Mouse (Mus musculus): ENCODE measurements around the gene Tspan10. TPM values are rescaled to one million over a fixed set of nuclear protein-coding genes. Genes with fewer than 3 reads are reported as not detected.
A peak's percentile ranks its signal among the peaks of the same experiment; 100 is the strongest.

The Tspan10 gene
- polyA plus RNA-seq, 1 experiment from 2014 or later: not detected

DNA sequence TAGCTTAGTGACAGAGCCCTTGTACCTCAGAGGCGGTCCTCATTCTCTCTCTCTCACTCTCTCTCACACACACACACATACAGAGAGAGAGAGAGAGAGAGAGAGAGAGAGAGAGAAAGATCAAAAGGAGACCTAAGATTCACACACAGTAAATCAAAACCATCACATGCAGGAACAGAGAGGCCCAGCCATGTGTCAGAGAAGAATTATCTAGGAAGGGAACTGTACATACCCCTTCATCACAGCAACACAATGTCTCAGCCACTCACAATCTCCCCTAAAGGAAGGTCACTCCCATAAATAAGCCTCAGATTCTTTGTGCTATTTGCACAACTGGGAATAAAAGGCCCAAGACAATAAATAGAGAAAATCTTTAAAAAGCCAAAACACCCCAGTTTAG lies 23.9 kb upstream of the Tspan10 start:
- Histone ChIP-seq H3K27me3 (ENCODE audit: control insufficient read depth, insufficient read depth, low read length) (no peaks in the 10 kb centered on the region), H3K4me2 (ENCODE audit: low read depth, severe bottlenecking) (no peak overlapping the region), H3K27ac (replicated peaks; ENCODE audit: low read depth, low read length) (no peak overlapping the region), H3K9ac (ENCODE audit: low read length) (no peak overlapping the region), H3K36me3 (ENCODE audit: control insufficient read depth, insufficient read depth, low read length) (peaks cover 23% of the 10 kb centered on the region), H3K9me3 (ENCODE audit: control insufficient read depth, low read length) (no peaks in the 10 kb centered on the region), H3K4me3 (ENCODE audit: low read depth, low read length) (no peak overlapping the region), H3K4me1 (ENCODE audit: control insufficient read depth, insufficient read depth, low read length) (no peaks in the 10 kb centered on the region)
- 82% methylated on average over 1 of the region's 1 CpGs for WGBS
- DNase-seq (ENCODE audit: low spot score): no peak
- no peak for ATAC-seq (ENCODE audit: insufficient number of reproducible peaks, low FRiP score, low TSS enrichment, low read depth)

DNA sequence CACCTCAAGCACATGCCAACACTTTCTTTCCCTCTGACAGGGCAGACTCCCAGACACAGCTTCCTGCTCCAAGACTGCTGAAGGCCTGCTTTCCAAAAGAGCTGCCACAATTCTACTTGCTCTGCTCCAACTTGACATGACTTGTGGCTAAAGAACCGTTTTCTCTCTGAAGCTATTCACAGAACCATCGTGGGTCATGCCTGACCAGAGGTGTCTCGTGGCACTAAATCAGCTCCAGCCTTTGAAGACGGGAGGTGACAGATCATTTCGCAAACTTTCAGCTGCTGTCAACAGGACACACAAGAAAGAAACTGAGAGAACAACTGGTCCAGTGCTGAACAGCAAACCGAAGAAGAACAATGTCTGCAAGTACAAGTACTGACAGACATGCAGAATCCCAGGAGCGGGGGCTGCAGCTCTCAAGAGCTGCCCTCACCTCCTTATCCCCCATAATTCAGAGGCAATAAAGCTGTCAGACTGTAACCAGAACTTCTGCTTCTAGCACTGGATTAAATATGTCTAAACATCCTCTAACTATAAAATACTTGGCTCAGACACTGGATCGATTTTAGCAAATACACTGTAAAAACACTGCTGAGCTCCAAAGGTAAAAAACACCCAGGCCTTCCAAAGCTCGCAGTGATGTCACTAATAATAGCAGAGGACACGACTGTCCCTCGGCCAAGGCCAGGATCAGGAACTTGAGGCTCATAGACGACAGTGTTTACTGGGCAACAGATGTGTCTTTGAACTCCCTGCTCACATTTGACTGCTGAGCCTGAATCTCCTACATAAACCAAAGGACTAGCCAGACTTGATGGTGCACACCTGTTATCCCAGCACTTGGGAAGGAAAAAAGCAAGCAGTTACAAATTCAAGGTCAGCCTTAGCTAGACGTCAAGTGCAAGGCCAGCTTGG lies 19.5 kb upstream of the Tspan10 start:
- peaks cover 25% of the 10 kb centered on the region for H3K36me3 ChIP-seq (ENCODE audit: control insufficient read depth, insufficient read depth, low read length)
- no peak for ATAC-seq (ENCODE audit: insufficient number of reproducible peaks, low FRiP score, low TSS enrichment, low read depth)

DNA sequence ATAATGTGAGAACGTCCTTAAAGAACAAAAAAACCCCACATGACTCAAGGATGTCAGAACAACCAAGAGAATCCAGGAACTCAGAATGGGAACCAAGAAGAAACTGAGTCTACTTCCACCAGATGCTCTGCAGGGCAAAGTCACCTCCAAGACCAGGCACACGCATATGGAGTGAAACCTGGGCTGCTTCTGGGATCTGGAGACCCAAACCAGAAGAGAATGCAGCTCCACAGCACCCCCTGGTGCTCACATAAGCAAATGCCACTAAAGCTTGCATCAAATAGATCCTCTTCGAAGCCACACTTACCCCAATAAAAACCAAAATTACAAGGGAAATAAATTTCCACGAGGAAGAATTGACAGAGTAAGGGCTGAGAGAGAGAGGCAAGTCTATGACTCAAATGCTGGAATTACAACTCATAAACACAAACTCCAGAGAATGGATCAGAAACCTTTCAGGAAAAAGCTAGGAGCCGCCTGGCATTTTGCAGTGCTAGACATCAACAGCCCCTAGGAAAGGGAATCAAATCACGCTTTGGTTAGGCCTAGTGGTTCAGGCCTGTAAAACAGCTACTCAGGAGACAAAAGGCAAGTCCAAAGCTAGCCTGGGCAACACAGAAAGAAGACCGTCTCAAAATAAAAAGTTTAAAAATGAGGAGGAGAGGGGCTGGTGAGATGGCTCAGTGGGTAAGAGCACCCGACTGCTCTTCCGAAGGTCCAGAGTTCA lies 18.7 kb upstream of the Tspan10 start:
- no peak overlapping the region for H3K9ac ChIP-seq (ENCODE audit: low read length)
- no peaks in the 10 kb centered on the region for H3K9me3 ChIP-seq (ENCODE audit: control insufficient read depth, low read length)
- no peak overlapping the region for H3K4me2 ChIP-seq (ENCODE audit: low read depth, severe bottlenecking)
- no peak overlapping the region for H3K27ac ChIP-seq (replicated peaks; ENCODE audit: low read depth, low read length)
- H3K27me3 ChIP-seq (ENCODE audit: control insufficient read depth, insufficient read depth, low read length): no peaks in the 10 kb centered on the region
- peak; percentile 85 for DNase-seq (ENCODE audit: low spot score)
- ATAC-seq (ENCODE audit: insufficient number of reproducible peaks, low FRiP score, low TSS enrichment, low read depth): no peak
- no peak overlapping the region for H3K4me3 ChIP-seq (ENCODE audit: low read depth, low read length)
- WGBS: 66% methylated on average over 9 of the region's 9 CpGs
- no peaks in the 10 kb centered on the region for H3K4me1 ChIP-seq (ENCODE audit: control insufficient read depth, insufficient read depth, low read length)
- peaks cover 21% of the 10 kb centered on the region for H3K36me3 ChIP-seq (ENCODE audit: control insufficient read depth, insufficient read depth, low read length)

More for the DNA sequence above, 19.5 kb upstream of the Tspan10 start:
- 52% methylated on average over 13 of the region's 13 CpGs for whole genome bisulfite sequencing
- Histone ChIP-seq H3K9me3 (ENCODE audit: control insufficient read depth, low read length) (no peaks in the 10 kb centered on the region), H3K4me3 (ENCODE audit: low read depth, low read length) (no peak overlapping the region), H3K9ac (ENCODE audit: low read length) (no peak overlapping the region), H3K4me1 (ENCODE audit: control insufficient read depth, insufficient read depth, low read length) (no peaks in the 10 kb centered on the region), H3K27me3 (ENCODE audit: control insufficient read depth, insufficient read depth, low read length) (no peaks in the 10 kb centered on the region), H3K27ac (replicated peaks; ENCODE audit: low read depth, low read length) (no peak overlapping the region), H3K4me2 (ENCODE audit: low read depth, severe bottlenecking) (0 out of 2 replicates have a peak overlapping the region, but pooled peaks have one; percentile 2)
- DNase-seq (ENCODE audit: low spot score): peak; percentile 24

DNA sequence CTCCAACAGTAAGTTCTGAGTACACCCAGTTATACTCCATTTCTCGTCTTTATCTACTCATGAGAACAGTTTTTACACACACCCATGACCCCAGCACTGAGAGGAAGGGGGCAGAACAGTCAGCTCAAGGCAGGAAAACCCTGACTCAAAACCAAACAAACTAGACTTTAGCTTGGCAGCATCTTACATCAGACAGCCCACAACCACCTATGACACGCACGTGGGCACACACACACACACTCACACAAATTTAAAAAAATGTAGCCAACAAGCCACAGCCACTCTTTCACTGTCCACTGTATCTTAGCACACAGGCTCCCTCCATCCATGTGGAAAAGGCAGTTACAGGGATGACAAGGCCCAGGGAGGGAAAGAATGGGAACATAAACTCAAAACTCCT lies 15.7 kb upstream of the Tspan10 start:
- Histone ChIP-seq H3K9ac (ENCODE audit: low read length) (no peak overlapping the region), H3K36me3 (ENCODE audit: control insufficient read depth, insufficient read depth, low read length) (peaks cover 16% of the 10 kb centered on the region), H3K27me3 (ENCODE audit: control insufficient read depth, insufficient read depth, low read length) (no peaks in the 10 kb centered on the region), H3K4me2 (ENCODE audit: low read depth, severe bottlenecking) (no peak overlapping the region), H3K27ac (replicated peaks; ENCODE audit: low read depth, low read length) (no peak overlapping the region), H3K9me3 (ENCODE audit: control insufficient read depth, low read length) (no peaks in the 10 kb centered on the region), H3K4me3 (ENCODE audit: low read depth, low read length) (no peak overlapping the region), H3K4me1 (ENCODE audit: control insufficient read depth, insufficient read depth, low read length) (no peaks in the 10 kb centered on the region)
- no peak for DNase-seq (ENCODE audit: low spot score)
- ATAC-seq (ENCODE audit: insufficient number of reproducible peaks, low FRiP score, low TSS enrichment, low read depth): no peak
- 88% methylated on average over 3 of the region's 3 CpGs for WGBS

DNA sequence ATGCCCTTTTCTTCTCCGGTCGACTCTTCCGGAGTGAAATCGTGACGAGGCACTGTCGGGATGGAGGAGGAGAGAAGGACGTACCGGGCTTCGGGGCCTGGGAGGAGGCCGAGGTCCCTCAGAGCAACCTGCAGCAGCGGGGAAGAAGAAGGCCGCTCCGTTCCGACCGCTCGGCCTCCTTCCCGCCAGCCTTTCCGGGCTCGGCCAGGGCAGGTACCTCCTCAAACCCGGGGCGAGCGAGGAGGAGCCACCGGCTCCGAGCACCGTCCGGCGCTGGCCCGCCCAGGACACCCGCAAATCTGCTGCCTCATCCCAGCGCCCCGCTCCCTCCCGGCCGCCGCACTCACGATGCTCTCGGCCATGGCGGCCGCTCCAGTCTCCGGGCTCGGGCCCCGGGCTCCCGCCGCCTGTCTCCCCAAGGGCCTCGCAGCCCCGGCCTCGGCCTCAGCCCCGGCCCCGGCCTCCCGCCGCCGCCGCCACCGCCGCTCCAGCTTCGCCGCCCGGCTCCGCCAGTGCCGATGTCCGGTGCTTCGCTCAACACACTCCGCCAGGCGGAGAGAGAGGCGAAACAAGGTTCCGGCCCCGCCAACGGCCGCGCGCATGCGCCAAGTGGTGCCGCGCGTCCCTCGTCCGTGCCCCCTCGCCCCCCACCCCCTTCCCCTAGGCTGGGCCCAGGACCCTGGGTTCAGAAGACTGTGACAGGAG lies 5.1 kb upstream of the Tspan10 start, which contains the start of gene Nploc4:
Gene Nploc4, minus strand, starts transcription at position 557 of the 705 bp plus-strand sequence.
- Histone ChIP-seq H3K4me2 (ENCODE audit: low read depth, severe bottlenecking) (peak within 1 kb of the TSS; percentile 83), H3K27ac (replicated peaks; ENCODE audit: low read depth, low read length) (peak within 1 kb of the TSS; percentile 52), H3K4me3 (ENCODE audit: low read depth, low read length) (peak within 1 kb of the TSS; percentile 99), H3K9me3 (ENCODE audit: control insufficient read depth, low read length) (no peaks in the 10 kb centered on the region), H3K27me3 (ENCODE audit: control insufficient read depth, insufficient read depth, low read length) (no peaks in the 10 kb centered on the region), H3K4me1 (ENCODE audit: control insufficient read depth, insufficient read depth, low read length) (peaks cover 11% of the 10 kb centered on the region), H3K9ac (ENCODE audit: low read length) (peak within 1 kb of the TSS; percentile 96), H3K36me3 (ENCODE audit: control insufficient read depth, insufficient read depth, low read length) (peaks cover 2% of the 10 kb centered on the region)
- peak; percentile 96 for DNase-seq (ENCODE audit: low spot score)
- ATAC-seq (ENCODE audit: insufficient number of reproducible peaks, low FRiP score, low TSS enrichment, low read depth): peak; percentile 89
- under 1% methylated on average over 75 of the region's 77 CpGs for WGBS

DNA sequence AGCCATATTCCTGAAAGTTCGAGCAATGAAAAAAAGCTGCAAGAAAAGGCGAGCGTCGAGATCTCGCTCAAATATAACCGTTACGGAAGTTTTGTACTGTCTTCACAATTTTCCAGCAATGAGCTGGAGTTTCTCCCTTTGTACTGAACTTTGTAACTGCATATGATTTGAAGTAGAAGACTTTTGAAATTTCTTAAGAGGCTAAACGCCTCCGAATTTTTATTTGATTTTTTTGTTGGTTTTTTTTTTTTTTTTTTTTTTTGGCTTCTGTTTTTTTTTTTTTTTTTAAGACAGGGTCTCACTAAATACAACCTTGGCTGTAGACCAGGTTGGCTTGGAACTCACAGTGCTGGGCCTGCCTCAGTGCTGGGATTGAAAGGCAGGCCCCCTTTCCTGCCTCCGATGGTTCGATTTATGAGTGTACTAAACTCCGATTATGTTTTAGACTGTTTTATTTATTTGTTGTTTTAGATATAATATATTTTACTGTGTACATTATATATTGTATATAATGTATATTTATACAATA lies 4.5 kb upstream of the Tspan10 start:
- 30% methylated on average over 12 of the region's 12 CpGs for WGBS
- no peaks in the 10 kb centered on the region for H3K9me3 ChIP-seq (ENCODE audit: control insufficient read depth, low read length)

DNA sequence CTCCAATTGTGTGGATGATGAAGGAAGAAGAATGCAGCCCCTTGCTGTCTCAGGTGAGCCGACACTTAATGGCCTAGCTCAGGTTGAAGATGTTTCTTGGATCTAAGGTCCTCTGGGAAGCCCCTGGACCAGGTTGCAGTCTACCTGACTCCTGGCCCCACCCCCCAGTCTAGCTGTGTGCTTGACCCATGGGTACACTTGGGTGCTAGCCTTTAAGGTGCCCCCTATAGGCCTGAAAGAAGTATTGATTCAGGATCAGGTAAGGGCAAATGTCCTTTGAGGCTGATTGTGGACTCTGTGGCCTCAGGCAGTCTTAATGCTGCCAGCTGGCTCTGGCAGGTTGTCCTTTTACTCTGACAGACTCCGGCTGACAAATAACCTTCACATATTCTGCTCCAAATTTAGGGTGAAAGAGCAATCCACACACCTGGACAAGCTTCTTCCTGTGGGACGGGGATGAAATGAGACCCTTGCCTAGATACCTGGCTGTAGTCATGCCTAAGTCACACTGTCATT lies 379 bp downstream of the Tspan10 start:
- 85% methylated on average over 3 of the region's 3 CpGs for WGBS
- Histone ChIP-seq H3K27me3 (ENCODE audit: control insufficient read depth, insufficient read depth, low read length) (no peaks in the 10 kb centered on the region), H3K27ac (replicated peaks; ENCODE audit: low read depth, low read length) (no peak overlapping the region), H3K9ac (ENCODE audit: low read length) (no peak overlapping the region), H3K9me3 (ENCODE audit: control insufficient read depth, low read length) (no peaks in the 10 kb centered on the region), H3K36me3 (ENCODE audit: control insufficient read depth, insufficient read depth, low read length) (no peaks in the 10 kb centered on the region), H3K4me3 (ENCODE audit: low read depth, low read length) (no peak overlapping the region), H3K4me1 (ENCODE audit: control insufficient read depth, insufficient read depth, low read length) (no peaks in the 10 kb centered on the region), H3K4me2 (ENCODE audit: low read depth, severe bottlenecking) (no peak overlapping the region)
- DNase-seq (ENCODE audit: low spot score): no peak
- ATAC-seq (ENCODE audit: insufficient number of reproducible peaks, low FRiP score, low TSS enrichment, low read depth): no peak

More for the DNA sequence above, 4.5 kb upstream of the Tspan10 start:
- peaks cover 2% of the 10 kb centered on the region for H3K36me3 ChIP-seq (ENCODE audit: control insufficient read depth, insufficient read depth, low read length)
- peaks cover 11% of the 10 kb centered on the region for H3K4me1 ChIP-seq (ENCODE audit: control insufficient read depth, insufficient read depth, low read length)
- no peak for DNase-seq (ENCODE audit: low spot score)
- peak overlapping the region; percentile 96 for H3K9ac ChIP-seq (ENCODE audit: low read length)
- H3K27me3 ChIP-seq (ENCODE audit: control insufficient read depth, insufficient read depth, low read length): no peaks in the 10 kb centered on the region
- H3K4me3 ChIP-seq (ENCODE audit: low read depth, low read length): peak overlapping the region; percentile 99
- ATAC-seq (ENCODE audit: insufficient number of reproducible peaks, low FRiP score, low TSS enrichment, low read depth): no peak
- H3K27ac ChIP-seq (replicated peaks; ENCODE audit: low read depth, low read length): no peak overlapping the region
- peak overlapping the region; percentile 83 for H3K4me2 ChIP-seq (ENCODE audit: low read depth, severe bottlenecking)

DNA sequence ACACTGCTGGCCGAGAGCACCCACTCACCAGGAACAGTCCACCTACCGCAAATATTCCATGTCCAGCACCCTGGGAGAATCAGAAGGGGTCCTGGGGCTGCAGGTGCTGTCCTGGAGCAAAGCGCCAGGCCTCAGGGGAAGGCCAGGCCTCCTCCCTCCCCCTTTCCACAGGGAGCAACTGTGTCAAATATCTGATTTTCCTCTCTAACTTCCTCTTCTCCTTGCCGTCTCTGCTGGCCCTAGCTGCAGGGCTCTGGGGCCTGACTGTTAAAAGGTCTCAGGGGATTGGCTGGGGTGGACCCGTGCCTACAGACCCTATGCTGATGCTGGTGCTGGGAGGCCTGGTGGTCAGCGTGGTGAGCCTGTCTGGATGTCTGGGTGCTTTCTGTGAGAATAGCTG lies 1.7 kb downstream of the Tspan10 start:
- Histone ChIP-seq H3K27ac (replicated peaks; ENCODE audit: low read depth, low read length) (no peak overlapping the region), H3K36me3 (ENCODE audit: control insufficient read depth, insufficient read depth, low read length) (no peaks in the 10 kb centered on the region), H3K4me3 (ENCODE audit: low read depth, low read length) (no peak overlapping the region), H3K4me2 (ENCODE audit: low read depth, severe bottlenecking) (no peak overlapping the region), H3K9me3 (ENCODE audit: control insufficient read depth, low read length) (no peaks in the 10 kb centered on the region), H3K27me3 (ENCODE audit: control insufficient read depth, insufficient read depth, low read length) (no peaks in the 10 kb centered on the region), H3K4me1 (ENCODE audit: control insufficient read depth, insufficient read depth, low read length) (no peaks in the 10 kb centered on the region), H3K9ac (ENCODE audit: low read length) (no peak overlapping the region)
- WGBS: 72% methylated on average over 6 of the region's 6 CpGs
- ATAC-seq (ENCODE audit: insufficient number of reproducible peaks, low FRiP score, low TSS enrichment, low read depth) (no peak), DNase-seq (ENCODE audit: low spot score) (no peak)

Data from limb, embryonic 11.5 days (tissue).